Mouse (Mus musculus) heart, embryonic 11.5 days (tissue): ENCODE measurements around the gene Pax7. TPM values are rescaled to one million over a fixed set of nuclear protein-coding genes. Genes with fewer than 3 reads are reported as not detected.

ENCODE experiments used
- ATAC-seq: fragments of 200-750 bp; cut with Nextera tagmentation; replicated peaks from 2 replicates; pipeline ENCODE4 v1.8.0; 2017; ENCODE audit warnings: moderate library complexity; ENCODE audit not compliant: insufficient number of reproducible peaks, low FRiP score, low TSS enrichment
- H3K27ac ChIP-seq: fragments of 300-500 bp; sonication (generic); 2 replicates; pipeline ENCODE4 v1.5.1; 2014; ENCODE audit warnings: mild to moderate bottlenecking, low read depth, low read length
- H3K27me3 ChIP-seq: fragments of 300-500 bp; sonication (generic); 2 replicates; pipeline ENCODE4 v1.6.1; 2014; ENCODE audit warnings: mild to moderate bottlenecking, low read length, mixed read lengths; ENCODE audit not compliant: control insufficient read depth, insufficient read depth
- H3K36me3 ChIP-seq: fragments of 300-500 bp; sonication (generic); 2 replicates; pipeline ENCODE4 v1.6.1; 2014; ENCODE audit warnings: mild to moderate bottlenecking, low read length, moderate library complexity, mixed read lengths; ENCODE audit not compliant: control insufficient read depth, insufficient read depth
- H3K4me1 ChIP-seq: fragments of 300-500 bp; sonication (generic); 2 replicates; pipeline ENCODE4 v1.6.1; 2014; ENCODE audit warnings: low read length; ENCODE audit not compliant: control insufficient read depth, insufficient read depth
- H3K4me2 ChIP-seq: fragments of 300-500 bp; sonication (generic); 2 replicates; pipeline ENCODE4 v1.6.1; 2014; ENCODE audit warnings: mild to moderate bottlenecking, moderate library complexity
- H3K4me3 ChIP-seq: fragments of 300-500 bp; sonication (generic); 2 replicates; pipeline ENCODE4 v1.5.1; 2014; ENCODE audit warnings: low read depth, low read length
- H3K9ac ChIP-seq: fragments of 300-500 bp; sonication (generic); 2 replicates; pipeline ENCODE4 v1.6.1; 2014; ENCODE audit warnings: mild to moderate bottlenecking, low read depth, low read length, moderate library complexity
- H3K9me3 ChIP-seq: fragments of 300-500 bp; sonication (generic); replicated peaks from 2 replicates; pipeline ENCODE4 v1.6.1; 2016; ENCODE audit warnings: low read length; ENCODE audit not compliant: control insufficient read depth
- WGBS: fragments of 180-500 bp; shearing (Covaris S2); extraction: QIAGEN DNeasy Blood & Tissue Kit; methylation state at CpG from one replicate; pipeline ENCODE4 v1.1.7; 2014; ENCODE audit not compliant: insufficient replicate concordance; 5-methylcytosine and 5-hydroxymethylcytosine counted together
- polyA plus RNA-seq: library from polyadenylated mRNA; unstranded; fragments of >200 nt; fragmentation: Nextera tagmentation; extraction: Ambion mirVana; gene quantifications from 2 replicates; pipeline ENCODE4 v1.2.1, GENCODE M21; 2014

The Pax7 gene
- polyA plus RNA-seq, 1 experiment from 2014 or later, result 0.04 TPM

GRCm38 (mm10) chr4:139821491-139822160, 11.7 kb downstream of the Pax7 start:
- Histone ChIP-seq H3K27me3 (peaks cover 100% of the 10 kb centered on the region), H3K4me3 (peak overlapping the region; percentile 2; the same call in 1 of the 2 replicates), H3K4me1 (no peaks in the 10 kb centered on the region; the same call in 1 of the 2 replicates), H3K9ac (no peak overlapping the region), H3K27ac (no peak overlapping the region), H3K36me3 (no peaks in the 10 kb centered on the region), H3K4me2 (peak overlapping the region; percentile 45), H3K9me3 (no peaks in the 10 kb centered on the region)
- ATAC-seq, result no peak
- WGBS, result 1% methylated on average over 60 of the region's 65 CpGs

GRCm38 (mm10) chr4:139821071-139821470, 12.3 kb downstream of the Pax7 start:
- H3K9ac ChIP-seq, result no peak overlapping the region
- no peaks in the 10 kb centered on the region for H3K36me3 ChIP-seq
- no peaks in the 10 kb centered on the region for H3K9me3 ChIP-seq
- H3K27ac ChIP-seq, result no peak overlapping the region
- peaks cover under 1% of the 10 kb centered on the region; the same call in 1 of the 2 replicates for H3K4me1 ChIP-seq
- H3K27me3 ChIP-seq, result peaks cover 100% of the 10 kb centered on the region
- WGBS, result under 1% methylated on average over 22 of the region's 22 CpGs
- H3K4me3 ChIP-seq, result peak overlapping the region; percentile 2; the same call in 1 of the 2 replicates
- ATAC-seq, result no peak
- H3K4me2 ChIP-seq, result peak overlapping the region; percentile 45; the same call in 1 of the 2 replicates

GRCm38 (mm10) chr4:139819411-139820030, 13.8 kb downstream of the Pax7 start:
- no peak for ATAC-seq
- peaks cover 5% of the 10 kb centered on the region; the same call in 1 of the 2 replicates for H3K4me1 ChIP-seq
- H3K4me2 ChIP-seq, result no peak overlapping the region
- H3K36me3 ChIP-seq, result no peaks in the 10 kb centered on the region
- no peak overlapping the region for H3K4me3 ChIP-seq
- no peaks in the 10 kb centered on the region for H3K9me3 ChIP-seq
- no peak overlapping the region for H3K27ac ChIP-seq
- no peak overlapping the region for H3K9ac ChIP-seq
- 0% methylated on average over 9 of the region's 9 CpGs for WGBS
- H3K27me3 ChIP-seq, result peaks cover 98% of the 10 kb centered on the region

- H3K27ac ChIP-seq, result no peak overlapping the region
- WGBS, result 0% methylated on average over 6 of the region's 7 CpGs
- no peak overlapping the region for H3K4me2 ChIP-seq
- no peak for ATAC-seq
- H3K9me3 ChIP-seq, result no peaks in the 10 kb centered on the region
- H3K27me3 ChIP-seq, result peaks cover 98% of the 10 kb centered on the region
- H3K36me3 ChIP-seq, result no peaks in the 10 kb centered on the region
- no peak overlapping the region for H3K4me3 ChIP-seq
- H3K9ac ChIP-seq, result no peak overlapping the region
- H3K4me1 ChIP-seq, result peaks cover 5% of the 10 kb centered on the region; the same call in 1 of the 2 replicates
These were observed 15.2 kb downstream of the Pax7 start for GRCm38 (mm10) chr4:139818163-139818562.

- Histone ChIP-seq H3K4me1 (peaks cover 14% of the 10 kb centered on the region), H3K36me3 (no peaks in the 10 kb centered on the region), H3K27me3 (peaks cover 97% of the 10 kb centered on the region), H3K4me3 (no peak overlapping the region), H3K4me2 (no peak overlapping the region), H3K9ac (no peak overlapping the region), H3K9me3 (no peaks in the 10 kb centered on the region), H3K27ac (no peak overlapping the region)
- no peak for ATAC-seq
- 6% methylated on average over 9 of the region's 9 CpGs for WGBS
These were observed 19.9 kb downstream of the Pax7 start for GRCm38 (mm10) chr4:139813371-139813960.

- H3K4me2 ChIP-seq, result no peak overlapping the region
- no peak overlapping the region for H3K9ac ChIP-seq
- H3K9me3 ChIP-seq, result no peaks in the 10 kb centered on the region
- H3K27ac ChIP-seq, result no peak overlapping the region
- H3K4me3 ChIP-seq, result no peak overlapping the region
- ATAC-seq, result no peak
- 58% methylated on average over 4 of the region's 4 CpGs for WGBS
- peaks cover 93% of the 10 kb centered on the region for H3K27me3 ChIP-seq
- peaks cover 20% of the 10 kb centered on the region for H3K4me1 ChIP-seq
- H3K36me3 ChIP-seq, result no peaks in the 10 kb centered on the region
These were observed 21.4 kb downstream of the Pax7 start for GRCm38 (mm10) chr4:139811901-139812300.

- Histone ChIP-seq H3K9me3 (no peaks in the 10 kb centered on the region), H3K27ac (no peak overlapping the region), H3K36me3 (no peaks in the 10 kb centered on the region), H3K4me1 (peaks cover 20% of the 10 kb centered on the region), H3K4me2 (no peak overlapping the region), H3K9ac (no peak overlapping the region), H3K4me3 (no peak overlapping the region), H3K27me3 (peaks cover 93% of the 10 kb centered on the region)
- no peak for ATAC-seq
- WGBS, result 36% methylated on average over 5 of the region's 5 CpGs
These were observed 21.9 kb downstream of the Pax7 start for GRCm38 (mm10) chr4:139811475-139811874.

- Histone ChIP-seq H3K9ac (no peak overlapping the region), H3K4me2 (peak overlapping the region; percentile 38; the same call in 1 of the 2 replicates), H3K9me3 (no peaks in the 10 kb centered on the region), H3K27me3 (peaks cover 93% of the 10 kb centered on the region), H3K27ac (no peak overlapping the region), H3K36me3 (no peaks in the 10 kb centered on the region), H3K4me1 (peaks cover 18% of the 10 kb centered on the region), H3K4me3 (no peak overlapping the region)
- WGBS, result 3% methylated on average over 22 of the region's 22 CpGs
- ATAC-seq, result no peak
These were observed 22.4 kb downstream of the Pax7 start for GRCm38 (mm10) chr4:139810762-139811438.
